Mouse (Mus musculus) neural tube, embryonic 14.5 days (tissue): ENCODE measurements around the gene Ccdc81. TPM values are rescaled to one million over a fixed set of nuclear protein-coding genes. Genes with fewer than 3 reads are reported as not detected.

Experiments
- ATAC-seq: fragments of 200-750 bp; cut with Nextera tagmentation; 2 replicates; pipeline ENCODE4 v1.8.0; 2017; ENCODE audit warnings: low read depth, mild to moderate bottlenecking, moderate TSS enrichment, moderate library complexity
- H3K27ac ChIP-seq: fragments of 300-500 bp; sonication (generic); 2 replicates; pipeline ENCODE4 v1.5.1; 2014; ENCODE audit warnings: low read depth, mild to moderate bottlenecking, control low read depth, low read length, moderate library complexity, mixed read lengths
- H3K27me3 ChIP-seq: fragments of 300-500 bp; sonication (generic); 2 replicates; pipeline ENCODE4 v1.6.1; 2014; ENCODE audit warnings: low read length; ENCODE audit not compliant: control insufficient read depth, insufficient read depth
- H3K36me3 ChIP-seq: fragments of 300-500 bp; sonication (generic); 2 replicates; pipeline ENCODE4 v1.6.1; 2014; ENCODE audit warnings: low read length, mixed read lengths; ENCODE audit not compliant: control insufficient read depth, insufficient read depth
- H3K4me1 ChIP-seq: fragments of 300-500 bp; sonication (generic); 2 replicates; pipeline ENCODE4 v1.6.1; 2014; ENCODE audit warnings: low read length; ENCODE audit not compliant: control insufficient read depth, insufficient read depth
- H3K4me2 ChIP-seq: fragments of 300-500 bp; sonication (generic); 2 replicates; pipeline ENCODE4 v1.6.1; 2014; ENCODE audit warnings: mild to moderate bottlenecking, low read depth, low read length, control low read depth
- H3K4me3 ChIP-seq: fragments of 300-500 bp; sonication (generic); 2 replicates; pipeline ENCODE4 v1.5.1; 2014; ENCODE audit warnings: low read depth, low read length, control low read depth, mixed read lengths
- H3K9ac ChIP-seq: fragments of 300-500 bp; sonication (generic); replicated peaks from 2 replicates; pipeline ENCODE4 v1.6.1; 2014; ENCODE audit warnings: low read depth, mild to moderate bottlenecking, control low read depth, low read length, mixed read lengths
- H3K9me3 ChIP-seq: fragments of 300-500 bp; sonication (generic); 2 replicates; pipeline ENCODE4 v1.6.1; 2016; ENCODE audit warnings: low read length; ENCODE audit not compliant: control insufficient read depth
- WGBS: fragments of 180-500 bp; shearing (Covaris S2); extraction: QIAGEN DNeasy Blood & Tissue Kit; methylation state at CpG from one replicate; pipeline ENCODE4 v1.1.7; 2014; 5-methylcytosine and 5-hydroxymethylcytosine counted together
- polyA plus RNA-seq: library from polyadenylated mRNA; unstranded; fragments of >200 nt; fragmentation: Nextera tagmentation; extraction: Ambion mirVana; gene quantifications from 2 replicates; pipeline ENCODE4 v1.2.1, GENCODE M21; 2014

The Ccdc81 gene
- polyA plus RNA-seq, 1 experiment from 2014 or later, result 0.52 TPM

DNA sequence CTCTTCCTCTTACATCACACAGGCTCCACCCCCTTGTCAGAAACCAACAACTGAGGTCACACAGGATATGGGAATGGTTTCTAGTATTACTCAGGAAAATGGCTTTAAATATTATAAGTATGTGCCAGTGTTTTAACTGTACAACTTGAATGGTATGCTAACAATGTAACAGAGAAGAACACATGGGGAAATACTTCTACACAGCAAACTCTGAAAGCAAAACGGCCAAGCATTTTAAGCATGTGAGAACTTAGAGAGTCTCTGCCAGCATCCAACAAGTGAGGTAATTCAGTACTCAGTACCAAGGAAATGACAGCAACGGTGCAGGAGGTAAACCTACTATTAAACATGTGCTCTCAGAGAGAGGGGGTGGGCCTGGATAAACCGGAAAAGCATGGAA, 18.9 kb downstream of the Ccdc81 start:
- no peaks in the 10 kb centered on the region for H3K27me3 ChIP-seq
- no peak overlapping the region for H3K27ac ChIP-seq
- no peaks in the 10 kb centered on the region for H3K4me1 ChIP-seq
- 72% methylated on average over 3 of the region's 3 CpGs for WGBS
- H3K9me3 ChIP-seq, result no peaks in the 10 kb centered on the region
- H3K4me2 ChIP-seq, result no peak overlapping the region
- no peak overlapping the region for H3K9ac ChIP-seq
- H3K4me3 ChIP-seq, result no peak overlapping the region
- ATAC-seq, result no peak
- H3K36me3 ChIP-seq, result no peaks in the 10 kb centered on the region

DNA sequence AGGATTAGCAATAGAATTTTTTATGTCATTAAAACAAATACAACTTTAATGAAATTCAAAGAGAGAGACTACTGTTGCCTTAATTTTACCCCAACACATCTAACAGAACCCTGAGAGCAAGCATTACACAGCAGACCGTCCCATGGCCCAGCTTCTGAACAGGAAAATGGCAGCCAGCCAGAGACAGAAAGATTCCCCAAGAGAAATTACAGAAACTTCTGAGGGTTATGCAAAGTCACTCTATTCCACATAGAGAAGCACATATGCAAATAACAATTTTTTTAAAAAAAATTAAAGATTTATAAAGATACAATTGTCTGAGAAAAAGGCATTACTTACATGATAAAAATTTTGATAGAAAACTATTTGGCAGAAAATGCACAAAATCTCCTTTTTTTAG, 23.7 kb downstream of the Ccdc81 start:
- Histone ChIP-seq H3K27ac (no peak overlapping the region), H3K4me3 (no peak overlapping the region), H3K4me1 (no peaks in the 10 kb centered on the region), H3K27me3 (no peaks in the 10 kb centered on the region), H3K4me2 (no peak overlapping the region), H3K9me3 (no peaks in the 10 kb centered on the region), H3K36me3 (no peaks in the 10 kb centered on the region), H3K9ac (no peak overlapping the region)
- WGBS, result 65% methylated on average over 1 of the region's 1 CpGs
- no peak for ATAC-seq

DNA sequence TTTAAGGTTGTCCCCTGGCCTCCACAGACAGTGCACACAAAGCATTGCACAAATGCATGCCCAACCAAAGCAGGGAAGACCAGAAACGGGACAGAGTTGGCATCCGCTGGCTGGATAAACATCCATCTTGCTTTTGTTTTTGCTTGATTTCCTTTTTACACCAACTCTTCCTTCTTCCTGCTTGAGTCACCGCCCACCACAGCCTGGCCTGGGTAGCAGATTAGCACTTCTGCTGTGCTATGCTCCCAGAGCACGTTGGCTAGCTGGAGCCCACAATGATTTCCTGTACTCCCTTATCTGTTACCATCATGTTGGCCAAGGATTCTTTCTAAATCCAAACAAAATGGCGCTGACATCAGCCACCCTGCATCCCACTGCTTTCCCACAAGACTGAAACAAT, 36.2 kb downstream of the Ccdc81 start:
- no peak for ATAC-seq
- Histone ChIP-seq H3K27me3 (no peaks in the 10 kb centered on the region), H3K27ac (no peak overlapping the region), H3K36me3 (no peaks in the 10 kb centered on the region), H3K9ac (no peak overlapping the region), H3K4me1 (no peaks in the 10 kb centered on the region), H3K4me2 (no peak overlapping the region), H3K9me3 (no peaks in the 10 kb centered on the region), H3K4me3 (no peak overlapping the region)
- WGBS, result 77% methylated on average over 5 of the region's 5 CpGs

DNA sequence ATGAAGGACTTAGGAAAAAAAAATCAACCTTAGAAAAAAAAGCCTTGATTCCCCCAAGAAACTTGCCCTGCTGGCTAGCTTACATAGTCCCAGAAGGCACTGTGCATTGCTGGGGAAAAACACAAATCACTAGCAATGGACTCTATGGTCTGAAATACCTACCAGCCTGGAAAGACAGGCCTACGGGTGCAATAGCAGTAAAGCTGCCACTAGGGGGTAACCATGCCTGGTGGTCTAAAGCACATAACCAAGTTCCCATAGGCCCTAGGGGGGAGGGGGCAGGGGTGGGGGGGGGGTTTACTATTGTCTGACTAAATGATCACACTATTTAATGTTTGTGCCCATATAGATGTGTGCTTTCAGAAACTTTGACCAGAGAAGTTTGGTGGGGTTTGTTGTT, 38.7 kb downstream of the Ccdc81 start:
- no peak for ATAC-seq
- no peak overlapping the region for H3K4me2 ChIP-seq
- H3K4me3 ChIP-seq, result no peak overlapping the region
- H3K27ac ChIP-seq, result no peak overlapping the region
- no peaks in the 10 kb centered on the region for H3K36me3 ChIP-seq
- H3K27me3 ChIP-seq, result no peaks in the 10 kb centered on the region
- no peak overlapping the region for H3K9ac ChIP-seq
- no peaks in the 10 kb centered on the region for H3K4me1 ChIP-seq
- no peaks in the 10 kb centered on the region for H3K9me3 ChIP-seq
- 88% methylated on average over 1 of the region's 1 CpGs for WGBS

DNA sequence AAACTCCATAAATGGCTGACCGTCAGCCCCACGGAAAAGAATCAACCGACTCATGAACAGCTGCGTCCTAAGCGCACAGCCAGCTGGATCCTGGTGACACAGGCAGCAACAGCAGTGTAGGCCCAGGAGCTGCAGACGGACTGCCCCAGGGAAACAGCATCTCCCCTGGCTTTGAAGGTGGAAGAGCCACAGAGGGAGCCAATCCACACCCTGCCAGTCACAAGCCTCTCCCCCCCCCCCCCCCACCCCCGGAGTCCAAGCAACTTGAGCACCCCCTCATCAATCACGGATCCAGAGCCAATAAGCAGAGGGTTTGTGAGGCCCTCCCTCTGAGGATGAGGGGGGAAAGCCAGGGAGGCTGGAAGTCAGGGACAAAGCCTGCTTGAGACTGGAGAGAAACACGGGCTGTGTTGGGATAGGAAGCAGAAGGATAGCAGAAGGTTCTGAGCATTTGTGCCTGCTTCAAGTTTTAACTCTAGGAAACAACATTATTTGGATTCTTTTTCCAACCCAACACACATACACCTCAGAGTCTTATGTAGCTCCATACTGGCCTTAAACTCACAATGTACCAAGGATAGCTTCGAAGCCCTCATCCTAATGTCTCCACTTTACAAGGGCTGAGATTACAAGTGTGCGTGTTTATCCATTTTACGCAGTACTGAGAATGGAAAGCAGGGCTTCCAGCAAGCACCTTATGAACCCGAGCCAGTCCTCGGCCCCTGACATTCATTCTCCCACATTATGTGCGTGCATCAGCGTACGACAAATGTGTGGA, 46.8 kb downstream of the Ccdc81 start:
- no peak overlapping the region for H3K4me3 ChIP-seq
- no peak overlapping the region for H3K9ac ChIP-seq
- H3K27me3 ChIP-seq, result no peaks in the 10 kb centered on the region
- no peaks in the 10 kb centered on the region for H3K4me1 ChIP-seq
- 45% methylated on average over 16 of the region's 17 CpGs for whole genome bisulfite sequencing
- H3K27ac ChIP-seq, result no peak overlapping the region
- ATAC-seq, result peak; percentile 86
- no peaks in the 10 kb centered on the region for H3K9me3 ChIP-seq
- H3K36me3 ChIP-seq, result no peaks in the 10 kb centered on the region
- no peak overlapping the region for H3K4me2 ChIP-seq

DNA sequence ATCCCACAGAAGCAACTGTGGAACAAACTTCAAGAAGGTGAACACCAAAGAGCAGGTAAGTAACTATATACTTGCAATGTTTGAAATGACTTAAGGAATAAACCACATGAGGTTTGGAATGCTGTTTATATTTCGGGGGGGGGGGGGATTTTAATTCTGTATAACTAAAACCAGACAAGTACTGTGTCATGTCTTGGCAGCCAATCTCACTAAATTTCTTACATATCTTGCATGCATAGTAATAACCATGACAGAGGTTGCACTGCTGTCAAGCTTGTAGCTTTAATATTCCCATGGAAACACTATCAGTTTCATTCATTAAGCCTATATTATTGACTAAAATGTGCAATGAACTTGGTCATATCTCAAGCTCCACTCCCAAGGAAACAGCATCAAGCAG, 48.2 kb downstream of the Ccdc81 start:
- 80% methylated on average over 1 of the region's 1 CpGs for WGBS
- H3K9ac ChIP-seq, result no peak overlapping the region
- no peak overlapping the region for H3K27ac ChIP-seq
- H3K4me2 ChIP-seq, result no peak overlapping the region
- ATAC-seq, result no peak
- H3K27me3 ChIP-seq, result no peaks in the 10 kb centered on the region
- H3K4me1 ChIP-seq, result no peaks in the 10 kb centered on the region
- H3K9me3 ChIP-seq, result no peaks in the 10 kb centered on the region
- H3K4me3 ChIP-seq, result no peak overlapping the region
- no peaks in the 10 kb centered on the region for H3K36me3 ChIP-seq

DNA sequence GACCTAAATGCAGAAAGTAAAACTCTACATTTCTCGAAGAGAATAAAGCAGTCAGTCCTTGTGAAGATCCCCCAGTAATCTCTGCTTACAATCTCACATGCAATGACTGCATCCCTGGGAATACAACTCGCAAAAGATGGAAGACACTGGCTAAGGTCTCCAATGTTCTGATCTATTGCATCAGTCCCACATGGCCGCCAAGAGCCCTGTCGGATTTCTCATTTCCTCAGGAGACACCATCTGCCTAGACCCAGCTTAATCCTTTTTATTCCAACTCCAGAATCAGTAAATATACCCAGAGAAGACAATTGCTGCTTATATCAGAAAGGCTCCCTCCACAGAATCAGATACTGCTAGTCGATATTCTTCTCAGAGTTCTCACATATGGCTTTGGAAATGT, 50.3 kb downstream of the Ccdc81 start:
- Histone ChIP-seq H3K9me3 (no peaks in the 10 kb centered on the region), H3K4me2 (no peak overlapping the region), H3K4me1 (no peaks in the 10 kb centered on the region), H3K9ac (no peak overlapping the region), H3K27ac (no peak overlapping the region), H3K27me3 (no peaks in the 10 kb centered on the region), H3K36me3 (no peaks in the 10 kb centered on the region), H3K4me3 (no peak overlapping the region)
- 88% methylated on average over 5 of the region's 5 CpGs for WGBS
- no peak for ATAC-seq

DNA sequence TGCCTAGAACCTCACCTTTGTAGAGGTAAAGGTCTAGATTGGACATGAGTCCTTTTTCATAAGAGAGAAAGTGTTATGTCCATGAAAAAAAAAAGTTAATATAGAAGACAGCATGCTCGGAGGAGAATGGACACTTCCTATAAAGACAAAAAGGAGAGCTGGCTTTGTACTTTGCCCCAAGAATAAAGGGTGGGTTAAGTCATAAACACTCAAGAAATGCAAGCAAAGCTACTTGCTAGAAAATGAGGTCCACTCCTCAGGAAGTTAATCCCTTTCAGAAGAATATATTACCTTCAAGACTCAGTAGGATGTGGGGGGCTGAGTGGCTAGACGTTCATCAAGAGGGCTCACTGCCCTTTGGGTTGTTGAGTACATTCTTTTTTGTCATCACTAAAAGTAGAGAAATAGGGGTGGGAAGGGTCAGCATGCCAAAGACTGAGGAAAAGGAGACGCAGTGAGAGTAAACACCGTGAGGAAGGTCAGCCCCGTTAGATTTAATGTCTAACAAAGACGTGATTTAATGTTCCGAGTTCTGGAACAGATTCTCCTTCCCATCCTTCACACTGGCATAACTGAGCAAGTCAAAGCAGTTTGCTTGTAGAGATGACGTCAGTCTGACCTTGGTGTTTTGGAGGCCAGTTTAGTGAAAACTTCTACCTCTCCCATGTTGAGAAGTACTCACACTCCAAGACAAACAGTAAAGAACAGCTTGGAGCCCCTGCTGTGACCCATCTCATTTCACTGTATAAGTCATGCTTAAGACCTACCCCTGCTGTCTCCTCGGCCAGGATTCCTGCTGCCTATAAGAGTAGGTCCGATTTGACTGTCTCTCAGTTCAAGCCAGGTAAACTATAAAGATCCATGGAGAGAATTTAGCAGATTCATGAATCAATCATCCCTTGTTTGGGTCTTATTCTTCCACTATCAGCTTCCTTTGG, 51.0 kb downstream of the Ccdc81 start:
- 79% methylated on average over 10 of the region's 10 CpGs for WGBS
- Histone ChIP-seq H3K36me3 (no peaks in the 10 kb centered on the region), H3K4me3 (no peak overlapping the region), H3K27ac (no peak overlapping the region), H3K4me2 (no peak overlapping the region), H3K27me3 (no peaks in the 10 kb centered on the region), H3K4me1 (no peaks in the 10 kb centered on the region), H3K9ac (no peak overlapping the region), H3K9me3 (no peaks in the 10 kb centered on the region)
- no peak for ATAC-seq

DNA sequence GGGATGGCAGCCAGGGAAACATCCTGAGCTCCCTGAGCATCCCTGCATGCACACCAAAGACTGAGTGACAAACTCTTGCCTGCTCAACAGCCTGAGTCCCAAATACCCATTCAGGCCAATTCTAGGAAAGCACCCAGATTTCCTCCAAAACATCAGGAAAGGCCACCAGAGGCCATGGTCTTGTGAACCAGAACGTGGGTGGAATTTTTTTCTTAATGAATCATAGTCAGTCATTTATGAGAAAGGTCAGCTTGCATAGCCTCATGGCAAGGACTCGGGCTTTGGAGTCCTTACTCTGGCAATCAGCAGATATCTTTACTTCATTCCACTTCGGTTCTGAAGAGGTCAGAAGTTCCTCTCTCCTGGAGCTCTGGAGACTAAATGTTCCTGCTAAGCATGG, 52.9 kb downstream of the Ccdc81 start:
- no peaks in the 10 kb centered on the region for H3K4me1 ChIP-seq
- no peak overlapping the region for H3K4me2 ChIP-seq
- no peaks in the 10 kb centered on the region for H3K9me3 ChIP-seq
- ATAC-seq, result no peak
- WGBS, result 88% methylated on average over 3 of the region's 3 CpGs
- no peak overlapping the region for H3K4me3 ChIP-seq
- H3K27ac ChIP-seq, result no peak overlapping the region
- H3K9ac ChIP-seq, result no peak overlapping the region
- no peaks in the 10 kb centered on the region for H3K27me3 ChIP-seq
- H3K36me3 ChIP-seq, result no peaks in the 10 kb centered on the region
